Mouse (Mus musculus): ENCODE data around the gene Art2b. TPM values are rescaled to one million over a fixed set of nuclear protein-coding genes. Genes with fewer than 3 reads are reported as not detected.
"Not testable (repeated sequence)": the region's sequence is repeated elsewhere in the genome, so short reads cannot be mapped to it uniquely, and the experiment has no call there.

Gene Art2b
- polyA plus RNA-seq, 1 experiment from 2014 or later: not detected

DNA sequence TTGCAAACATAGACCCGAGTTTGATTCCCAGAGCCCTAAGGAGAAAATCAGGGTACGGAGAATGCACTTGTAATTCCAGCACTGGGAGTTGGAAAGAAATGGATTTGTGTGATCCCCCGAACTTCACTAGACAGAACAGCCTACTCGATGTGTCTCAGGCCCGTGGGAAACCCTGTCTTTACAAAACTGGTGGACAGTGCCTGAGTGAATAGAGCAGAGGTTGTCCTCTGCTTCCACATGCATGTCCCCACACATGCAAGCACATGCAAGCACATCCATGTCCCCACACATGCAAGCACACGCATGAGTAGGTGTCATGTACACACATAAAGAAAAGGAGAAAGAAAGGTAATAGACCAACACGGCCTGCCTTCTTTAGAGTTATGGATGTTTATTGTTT lies 3.4 kb downstream of the Art2b start:
- 83% methylated on average over 7 of the region's 7 CpGs for WGBS
- Histone ChIP-seq H3K27me3 (ENCODE audit: control insufficient read depth, insufficient read depth, low read length) (no peaks in the 10 kb centered on the region), H3K36me3 (ENCODE audit: control insufficient read depth, insufficient read depth, low read length) (no peaks in the 10 kb centered on the region), H3K27ac (ENCODE audit: low read depth, low read length) (no peak overlapping the region), H3K4me2 (no peak overlapping the region), H3K4me1 (ENCODE audit: control insufficient read depth, insufficient read depth, low read length) (no peaks in the 10 kb centered on the region), H3K9me3 (ENCODE audit: control insufficient read depth, low read length) (no peaks in the 10 kb centered on the region), H3K4me3 (ENCODE audit: low read depth, low read length) (no peak overlapping the region), H3K9ac (ENCODE audit: low read length) (no peak overlapping the region)
- ATAC-seq (ENCODE audit: low FRiP score): no peak
- DNase-seq (ENCODE audit: low spot score, missing footprints): no peak

DNA sequence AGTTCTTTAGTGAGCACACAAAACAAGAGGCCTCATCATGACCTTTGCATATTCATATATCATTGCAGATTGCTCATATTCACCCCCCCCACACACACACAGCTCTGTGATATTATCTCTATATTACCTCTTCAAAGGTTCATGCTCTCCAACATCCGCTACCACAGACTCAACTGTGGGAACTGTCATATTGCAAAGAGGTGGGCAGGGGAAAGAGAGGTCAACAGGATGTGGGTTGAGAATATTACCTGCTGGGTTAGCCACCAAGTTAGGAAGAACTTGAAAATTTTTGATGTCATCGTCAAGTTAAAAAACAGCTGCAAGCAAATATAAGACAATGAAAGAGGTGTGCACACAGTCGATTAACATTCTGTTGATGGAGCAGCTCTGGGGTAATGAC lies 4.5 kb downstream of the Art2b start:
- not testable (repeated sequence) for H3K9ac ChIP-seq (ENCODE audit: low read length); H3K27ac ChIP-seq (ENCODE audit: low read depth, low read length); H3K4me1 ChIP-seq (ENCODE audit: control insufficient read depth, insufficient read depth, low read length); H3K36me3 ChIP-seq (ENCODE audit: control insufficient read depth, insufficient read depth, low read length); DNase-seq (ENCODE audit: low spot score, missing footprints); H3K27me3 ChIP-seq (ENCODE audit: control insufficient read depth, insufficient read depth, low read length); H3K9me3 ChIP-seq (ENCODE audit: control insufficient read depth, low read length); H3K4me2 ChIP-seq; ATAC-seq (ENCODE audit: low FRiP score); H3K4me3 ChIP-seq (ENCODE audit: low read depth, low read length)
- WGBS: 95% methylated on average over 3 of the region's 3 CpGs

DNA sequence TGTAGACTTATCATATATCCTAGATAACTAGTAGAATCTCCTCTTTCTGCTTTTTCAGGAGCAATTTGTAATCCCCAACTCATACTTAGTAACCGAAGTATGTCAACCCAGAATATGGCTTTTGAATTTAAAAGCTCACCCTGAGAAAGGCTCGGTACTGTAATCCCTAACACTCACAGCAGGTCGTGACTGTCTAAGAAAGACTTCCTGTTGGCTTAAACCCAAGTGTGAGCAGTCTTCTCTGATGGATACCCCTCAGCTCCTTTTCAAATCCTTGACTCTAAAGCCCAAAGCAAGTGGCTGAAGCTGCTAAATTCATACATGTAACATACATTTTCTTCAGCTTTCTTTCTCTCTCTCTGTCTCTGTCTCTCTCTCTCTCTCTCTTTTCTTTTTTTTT lies 11.0 kb downstream of the Art2b start:
- Histone ChIP-seq H3K4me1 (ENCODE audit: control insufficient read depth, insufficient read depth, low read length) (no peaks in the 10 kb centered on the region), H3K27me3 (ENCODE audit: control insufficient read depth, insufficient read depth, low read length) (no peaks in the 10 kb centered on the region), H3K4me2 (no peak overlapping the region), H3K36me3 (ENCODE audit: control insufficient read depth, insufficient read depth, low read length) (no peaks in the 10 kb centered on the region), H3K9me3 (ENCODE audit: control insufficient read depth, low read length) (no peaks in the 10 kb centered on the region), H3K4me3 (ENCODE audit: low read depth, low read length) (no peak overlapping the region), H3K27ac (ENCODE audit: low read depth, low read length) (no peak overlapping the region), H3K9ac (ENCODE audit: low read length) (no peak overlapping the region)
- 71% methylated on average over 3 of the region's 3 CpGs for WGBS
- no peak for ATAC-seq (ENCODE audit: low FRiP score)
- DNase-seq (ENCODE audit: low spot score, missing footprints): no peak

DNA sequence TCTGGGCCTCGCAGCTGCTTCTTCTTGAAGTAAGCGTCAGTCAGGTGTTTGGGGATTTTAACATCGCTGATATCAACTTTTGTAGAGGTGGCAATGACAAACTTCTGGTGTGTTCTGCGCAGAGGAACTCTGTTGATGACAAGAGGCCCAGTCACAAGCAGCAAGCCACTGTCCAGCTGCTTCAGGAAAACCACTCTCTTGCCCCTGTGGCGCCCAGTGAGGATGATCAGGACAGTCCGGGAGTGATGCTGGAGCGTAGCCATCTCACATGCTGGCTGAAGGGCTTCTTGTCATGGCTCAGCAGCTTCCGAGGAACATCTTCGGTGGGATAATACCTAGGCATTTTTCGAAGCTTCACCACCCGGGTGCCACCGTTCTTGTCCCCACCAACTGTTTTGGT lies 11.8 kb downstream of the Art2b start:
- not testable (repeated sequence) for H3K36me3 ChIP-seq (ENCODE audit: control insufficient read depth, insufficient read depth, low read length); H3K9ac ChIP-seq (ENCODE audit: low read length); H3K4me3 ChIP-seq (ENCODE audit: low read depth, low read length); DNase-seq (ENCODE audit: low spot score, missing footprints); ATAC-seq (ENCODE audit: low FRiP score); H3K9me3 ChIP-seq (ENCODE audit: control insufficient read depth, low read length); H3K27ac ChIP-seq (ENCODE audit: low read depth, low read length); H3K4me2 ChIP-seq; H3K4me1 ChIP-seq (ENCODE audit: control insufficient read depth, insufficient read depth, low read length); H3K27me3 ChIP-seq (ENCODE audit: control insufficient read depth, insufficient read depth, low read length)
- WGBS: 89% methylated on average over 11 of the region's 12 CpGs

DNA sequence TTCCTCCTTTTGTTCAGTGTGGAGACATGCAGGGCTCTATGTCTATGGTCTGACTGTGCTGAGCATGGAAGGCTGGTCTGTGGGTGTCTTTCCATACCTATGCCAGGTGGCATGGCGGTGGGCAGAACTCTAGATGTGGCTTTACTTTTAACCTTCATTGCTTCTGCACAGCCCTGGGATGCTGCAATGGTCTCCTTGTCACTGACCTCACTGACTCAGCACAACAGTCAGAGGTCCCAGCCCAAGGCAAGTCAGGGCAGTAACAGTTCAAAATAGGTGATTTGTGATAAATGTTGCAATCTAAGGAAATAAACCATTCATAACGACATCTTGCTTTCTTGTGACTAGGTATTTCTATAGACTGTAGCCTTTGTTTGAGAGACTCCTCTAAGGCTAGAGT lies 21.3 kb downstream of the Art2b start:
- H3K27me3 ChIP-seq (ENCODE audit: control insufficient read depth, insufficient read depth, low read length): no peaks in the 10 kb centered on the region
- no peaks in the 10 kb centered on the region for H3K9me3 ChIP-seq (ENCODE audit: control insufficient read depth, low read length)
- ATAC-seq (ENCODE audit: low FRiP score): no peak
- H3K9ac ChIP-seq (ENCODE audit: low read length): no peak overlapping the region
- no peaks in the 10 kb centered on the region for H3K36me3 ChIP-seq (ENCODE audit: control insufficient read depth, insufficient read depth, low read length)
- DNase-seq (ENCODE audit: low spot score, missing footprints): no peak
- no peak overlapping the region for H3K4me2 ChIP-seq
- 88% methylated on average over 2 of the region's 2 CpGs for WGBS
- no peak overlapping the region for H3K4me3 ChIP-seq (ENCODE audit: low read depth, low read length)
- H3K4me1 ChIP-seq (ENCODE audit: control insufficient read depth, insufficient read depth, low read length): no peaks in the 10 kb centered on the region
- no peak overlapping the region for H3K27ac ChIP-seq (ENCODE audit: low read depth, low read length)

DNA sequence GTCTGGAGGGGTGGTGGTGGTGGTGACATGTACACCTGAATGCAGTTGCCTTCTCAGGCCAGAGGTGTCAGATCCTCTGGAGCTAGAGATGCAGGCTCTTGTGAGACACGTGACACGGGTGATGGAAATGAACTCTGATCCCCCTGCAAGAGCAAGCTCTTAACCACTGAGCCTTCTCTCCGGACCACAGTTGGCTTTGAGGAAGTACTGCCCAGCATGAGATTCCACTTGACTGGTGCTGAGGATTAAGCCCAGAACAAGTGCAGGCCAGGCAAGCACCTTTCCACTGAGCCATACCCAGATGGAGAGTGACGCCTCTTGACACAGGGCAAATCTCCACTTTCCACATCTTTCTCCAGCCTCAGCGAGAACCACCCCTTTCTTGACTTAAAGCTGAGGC lies 26.0 kb downstream of the Art2b start:
- not testable (repeated sequence) for H3K9ac ChIP-seq (ENCODE audit: low read length); H3K27me3 ChIP-seq (ENCODE audit: control insufficient read depth, insufficient read depth, low read length); H3K27ac ChIP-seq (ENCODE audit: low read depth, low read length); DNase-seq (ENCODE audit: low spot score, missing footprints); H3K4me2 ChIP-seq; H3K4me1 ChIP-seq (ENCODE audit: control insufficient read depth, insufficient read depth, low read length); ATAC-seq (ENCODE audit: low FRiP score); H3K4me3 ChIP-seq (ENCODE audit: low read depth, low read length); H3K36me3 ChIP-seq (ENCODE audit: control insufficient read depth, insufficient read depth, low read length); H3K9me3 ChIP-seq (ENCODE audit: control insufficient read depth, low read length)
- 73% methylated on average over 5 of the region's 5 CpGs for WGBS

DNA sequence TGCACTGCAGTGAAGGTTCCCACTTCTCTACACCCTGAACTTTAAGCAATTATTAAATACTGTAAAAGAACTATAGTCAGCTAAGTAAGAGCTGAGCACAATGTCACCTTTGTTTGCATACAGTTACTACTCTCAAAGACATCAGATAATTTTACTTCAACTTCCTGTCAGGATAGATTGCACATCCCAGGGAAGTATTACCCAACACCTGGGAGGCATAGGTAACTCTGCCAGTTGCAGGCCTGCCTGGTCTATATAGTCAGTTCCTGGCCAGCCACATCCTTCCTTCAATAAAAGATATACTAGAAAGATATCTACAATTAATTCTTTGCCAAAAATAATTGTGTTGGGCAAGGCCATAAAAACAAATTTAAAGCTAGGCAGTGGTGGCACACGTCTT lies 28.0 kb downstream of the Art2b start:
- Histone ChIP-seq H3K9ac (ENCODE audit: low read length) (no peak overlapping the region), H3K27ac (ENCODE audit: low read depth, low read length) (no peak overlapping the region), H3K36me3 (ENCODE audit: control insufficient read depth, insufficient read depth, low read length) (no peaks in the 10 kb centered on the region), H3K4me1 (ENCODE audit: control insufficient read depth, insufficient read depth, low read length) (no peaks in the 10 kb centered on the region), H3K4me3 (ENCODE audit: low read depth, low read length) (no peak overlapping the region), H3K27me3 (ENCODE audit: control insufficient read depth, insufficient read depth, low read length) (no peaks in the 10 kb centered on the region), H3K9me3 (ENCODE audit: control insufficient read depth, low read length) (no peaks in the 10 kb centered on the region), H3K4me2 (no peak overlapping the region)
- DNase-seq (ENCODE audit: low spot score, missing footprints) (no peak), ATAC-seq (ENCODE audit: low FRiP score) (no peak)
- 70% methylated on average over 1 of the region's 1 CpGs for WGBS

DNA sequence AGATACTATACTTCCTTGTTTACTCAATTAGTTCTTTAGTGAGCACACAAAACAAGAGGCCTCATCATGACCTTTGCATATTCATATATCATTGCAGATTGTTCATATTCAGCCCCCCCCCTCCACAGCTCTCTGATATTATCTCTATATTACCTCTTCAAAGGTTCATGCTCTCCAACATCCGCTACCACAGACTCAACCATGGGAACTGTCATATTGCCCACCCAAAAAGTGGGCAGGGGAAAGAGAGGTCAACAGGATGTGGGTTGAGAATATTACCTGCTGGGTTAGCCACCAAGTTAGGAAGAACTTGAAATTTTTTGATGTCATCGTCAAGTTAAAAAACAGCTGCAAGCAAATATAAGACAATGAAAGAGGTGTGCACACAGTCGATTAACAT lies 29.9 kb downstream of the Art2b start:
- not testable (repeated sequence) for DNase-seq (ENCODE audit: low spot score, missing footprints); H3K4me3 ChIP-seq (ENCODE audit: low read depth, low read length); H3K4me2 ChIP-seq; H3K27me3 ChIP-seq (ENCODE audit: control insufficient read depth, insufficient read depth, low read length); H3K27ac ChIP-seq (ENCODE audit: low read depth, low read length); ATAC-seq (ENCODE audit: low FRiP score); H3K9me3 ChIP-seq (ENCODE audit: control insufficient read depth, low read length); H3K4me1 ChIP-seq (ENCODE audit: control insufficient read depth, insufficient read depth, low read length); H3K36me3 ChIP-seq (ENCODE audit: control insufficient read depth, insufficient read depth, low read length); H3K9ac ChIP-seq (ENCODE audit: low read length)
- 91% methylated on average over 3 of the region's 3 CpGs for WGBS

DNA sequence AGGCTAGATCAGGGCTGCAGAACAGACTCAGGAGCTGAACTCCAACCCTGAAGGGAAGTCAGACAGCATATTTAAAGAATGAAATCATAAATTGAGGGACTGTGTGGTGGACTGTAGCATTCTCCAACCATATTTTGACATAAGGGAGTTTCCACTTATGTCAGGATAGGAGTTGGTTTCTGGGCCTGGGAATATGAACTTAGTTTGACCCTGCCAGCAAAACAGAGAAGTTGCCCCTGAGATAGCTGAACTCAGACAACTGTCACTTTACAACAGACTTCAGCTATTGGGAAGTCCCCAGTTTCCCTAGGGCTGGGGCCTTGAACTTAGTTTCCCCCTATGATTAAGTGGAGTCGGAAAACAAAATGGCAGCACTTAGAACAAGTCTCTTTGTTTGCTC lies 33.9 kb downstream of the Art2b start:
- Histone ChIP-seq H3K27me3 (ENCODE audit: control insufficient read depth, insufficient read depth, low read length) (no peaks in the 10 kb centered on the region), H3K4me2 (no peak overlapping the region), H3K9me3 (ENCODE audit: control insufficient read depth, low read length) (no peaks in the 10 kb centered on the region), H3K9ac (ENCODE audit: low read length) (no peak overlapping the region), H3K36me3 (ENCODE audit: control insufficient read depth, insufficient read depth, low read length) (no peaks in the 10 kb centered on the region), H3K27ac (ENCODE audit: low read depth, low read length) (no peak overlapping the region), H3K4me3 (ENCODE audit: low read depth, low read length) (no peak overlapping the region), H3K4me1 (ENCODE audit: control insufficient read depth, insufficient read depth, low read length) (no peaks in the 10 kb centered on the region)
- ATAC-seq (ENCODE audit: low FRiP score) (no peak), DNase-seq (ENCODE audit: low spot score, missing footprints) (no peak)
- 77% methylated on average over 1 of the region's 1 CpGs for WGBS
